Mouse (Mus musculus) kidney, embryonic 15.5 days (tissue): Measurements from ENCODE around the gene Insyn1. TPM values are rescaled to one million over a fixed set of nuclear protein-coding genes. Genes with fewer than 3 reads are reported as not detected.
A peak's percentile ranks its signal among the peaks of the same experiment; 100 is the strongest.

ENCODE experiments used
- ATAC-seq: fragments of 200-750 bp; cut with Nextera tagmentation; replicated peaks from 2 replicates; pipeline ENCODE4 v1.8.0; 2017; ENCODE audit warnings: moderate TSS enrichment; ENCODE audit not compliant: low FRiP score
- H3K27ac ChIP-seq: fragments of 300-500 bp; sonication (generic); 2 replicates; pipeline ENCODE4 v1.5.1; 2015; ENCODE audit warnings: mild to moderate bottlenecking, inconsistent platforms
- H3K27me3 ChIP-seq: fragments of 300-500 bp; sonication (generic); 2 replicates; pipeline ENCODE4 v1.6.1; 2015; ENCODE audit warnings: inconsistent platforms
- H3K36me3 ChIP-seq: fragments of 300-500 bp; sonication (generic); 2 replicates; pipeline ENCODE4 v1.6.1; 2015; ENCODE audit warnings: inconsistent platforms
- H3K4me1 ChIP-seq: fragments of 300-500 bp; sonication (generic); 2 replicates; pipeline ENCODE4 v1.6.1; 2015; ENCODE audit warnings: inconsistent platforms
- H3K4me2 ChIP-seq: fragments of 300-500 bp; sonication (generic); 2 replicates; pipeline ENCODE4 v1.6.1; 2015; ENCODE audit warnings: moderate library complexity, mild to moderate bottlenecking, inconsistent platforms
- H3K4me3 ChIP-seq: fragments of 300-500 bp; sonication (generic); replicated peaks from 2 replicates; pipeline ENCODE4 v1.5.1; 2015; ENCODE audit warnings: mild to moderate bottlenecking, inconsistent platforms
- H3K9ac ChIP-seq: fragments of 300-500 bp; sonication (generic); 2 replicates; pipeline ENCODE4 v1.6.1; 2015; ENCODE audit warnings: mild to moderate bottlenecking, inconsistent platforms
- H3K9me3 ChIP-seq: fragments of 300-500 bp; sonication (generic); replicated peaks from 2 replicates; pipeline ENCODE4 v1.6.1; 2016; ENCODE audit warnings: inconsistent platforms
- WGBS: fragments of 180-500 bp; shearing (Covaris S2); methylation state at CpG from one replicate; pipeline ENCODE4 v1.1.7; 2015; ENCODE audit warnings: mixed read lengths; 5-methylcytosine and 5-hydroxymethylcytosine counted together
- polyA plus RNA-seq: library from polyadenylated mRNA; unstranded; fragments of >200 nt; fragmentation: Nextera tagmentation; extraction: Ambion mirVana; gene quantifications from 2 replicates; pipeline ENCODE4 v1.2.1, GENCODE M21; 2015

Gene Insyn1
- 1.4 and 2.3 TPM in 2 replicates for polyA plus RNA-seq

GRCm38 (mm10) chr9:58487851-58488801 is at the start of gene Insyn1:
Gene Insyn1 (plus strand): TSS chr9:58488603.
- Histone ChIP-seq H3K9me3 (no peaks in the 10 kb centered on the region), H3K36me3 (no peaks in the 10 kb centered on the region), H3K27ac (peak within 1 kb of the TSS; percentile 79), H3K9ac (peak within 1 kb of the TSS; percentile 71), H3K4me3 (peak within 1 kb of the TSS; percentile 70), H3K27me3 (peaks cover 40% of the 10 kb centered on the region), H3K4me1 (peaks cover 32% of the 10 kb centered on the region), H3K4me2 (peak within 1 kb of the TSS; percentile 99)
- ATAC-seq = peak; percentile 77
- under 1% methylated on average over 70 of the region's 104 CpGs for WGBS

GRCm38 (mm10) chr9:58438921-58439396 is 49.4 kb upstream of the Insyn1 start:
- WGBS = 77% methylated on average over 22 of the region's 22 CpGs
- H3K36me3 ChIP-seq = no peaks in the 10 kb centered on the region
- no peak overlapping the region for H3K27ac ChIP-seq
- peaks cover 9% of the 10 kb centered on the region; the same call in 1 of the 2 replicates for H3K4me1 ChIP-seq
- H3K27me3 ChIP-seq = no peaks in the 10 kb centered on the region
- no peaks in the 10 kb centered on the region for H3K9me3 ChIP-seq
- no peak for ATAC-seq
- no peak overlapping the region for H3K4me3 ChIP-seq
- H3K4me2 ChIP-seq = no peak overlapping the region
- H3K9ac ChIP-seq = no peak overlapping the region

GRCm38 (mm10) chr9:58440100-58440499 is 48.3 kb upstream of the Insyn1 start:
- no peaks in the 10 kb centered on the region for H3K27me3 ChIP-seq
- H3K9me3 ChIP-seq = no peaks in the 10 kb centered on the region
- H3K4me1 ChIP-seq = peaks cover 9% of the 10 kb centered on the region; the same call in 1 of the 2 replicates
- H3K4me2 ChIP-seq = no peak overlapping the region
- H3K27ac ChIP-seq = no peak overlapping the region
- H3K36me3 ChIP-seq = no peaks in the 10 kb centered on the region
- 76% methylated on average over 6 of the region's 6 CpGs for WGBS
- no peak overlapping the region for H3K9ac ChIP-seq
- no peak overlapping the region for H3K4me3 ChIP-seq
- no peak for ATAC-seq

- no peaks in the 10 kb centered on the region for H3K9me3 ChIP-seq
These were observed 47.8 kb upstream of the Insyn1 start for GRCm38 (mm10) chr9:58440614-58441013.

GRCm38 (mm10) chr9:58441351-58442104 is 46.9 kb upstream of the Insyn1 start:
- Histone ChIP-seq H3K9me3 (no peaks in the 10 kb centered on the region), H3K36me3 (no peaks in the 10 kb centered on the region), H3K4me1 (peaks cover 9% of the 10 kb centered on the region; the same call in 1 of the 2 replicates), H3K4me3 (no peak overlapping the region), H3K9ac (no peak overlapping the region), H3K4me2 (no peak overlapping the region), H3K27me3 (no peaks in the 10 kb centered on the region), H3K27ac (no peak overlapping the region)
- WGBS = 52% methylated on average over 6 of the region's 6 CpGs
- no peak for ATAC-seq

More at GRCm38 (mm10) chr9:58440614-58441013, 47.8 kb upstream of the Insyn1 start:
- no peaks in the 10 kb centered on the region for H3K36me3 ChIP-seq
- H3K4me2 ChIP-seq = no peak overlapping the region
- no peak overlapping the region for H3K27ac ChIP-seq
- H3K9ac ChIP-seq = no peak overlapping the region
- peaks cover 9% of the 10 kb centered on the region; the same call in 1 of the 2 replicates for H3K4me1 ChIP-seq
- no peak for ATAC-seq
- H3K4me3 ChIP-seq = no peak overlapping the region
- no peaks in the 10 kb centered on the region for H3K27me3 ChIP-seq

GRCm38 (mm10) chr9:58442105-58443010 is 46.0 kb upstream of the Insyn1 start:
- 41% methylated on average over 7 of the region's 7 CpGs for WGBS
- Histone ChIP-seq H3K36me3 (no peaks in the 10 kb centered on the region), H3K27me3 (no peaks in the 10 kb centered on the region), H3K4me3 (no peak overlapping the region), H3K9me3 (no peaks in the 10 kb centered on the region), H3K9ac (no peak overlapping the region), H3K27ac (0 out of 2 replicates have a peak overlapping the region, but pooled peaks have one; percentile 9), H3K4me1 (peaks cover 9% of the 10 kb centered on the region; the same call in 1 of the 2 replicates), H3K4me2 (no peak overlapping the region)
- no peak for ATAC-seq

GRCm38 (mm10) chr9:58443061-58443460 is 45.3 kb upstream of the Insyn1 start:
- Histone ChIP-seq H3K9ac (no peak overlapping the region), H3K36me3 (no peaks in the 10 kb centered on the region), H3K4me2 (no peak overlapping the region), H3K27me3 (no peaks in the 10 kb centered on the region), H3K4me3 (no peak overlapping the region), H3K27ac (no peak overlapping the region), H3K4me1 (peaks cover 15% of the 10 kb centered on the region; the same call in 1 of the 2 replicates), H3K9me3 (no peaks in the 10 kb centered on the region)
- ATAC-seq = no peak
- WGBS = 82% methylated on average over 3 of the region's 3 CpGs

GRCm38 (mm10) chr9:58446829-58447228 is 41.6 kb upstream of the Insyn1 start:
- H3K27me3 ChIP-seq = no peaks in the 10 kb centered on the region
- 39% methylated on average over 4 of the region's 4 CpGs for WGBS
- H3K27ac ChIP-seq = no peak overlapping the region
- no peak for ATAC-seq
- H3K9ac ChIP-seq = no peak overlapping the region
- no peaks in the 10 kb centered on the region for H3K9me3 ChIP-seq
- H3K4me3 ChIP-seq = no peak overlapping the region
- no peaks in the 10 kb centered on the region for H3K36me3 ChIP-seq
- H3K4me2 ChIP-seq = no peak overlapping the region
- peaks cover 15% of the 10 kb centered on the region; the same call in 1 of the 2 replicates for H3K4me1 ChIP-seq

- Histone ChIP-seq H3K9ac (no peak overlapping the region), H3K4me3 (no peak overlapping the region), H3K27me3 (no peaks in the 10 kb centered on the region), H3K36me3 (no peaks in the 10 kb centered on the region), H3K4me1 (peaks cover 6% of the 10 kb centered on the region; the same call in 1 of the 2 replicates), H3K27ac (no peak overlapping the region), H3K9me3 (no peaks in the 10 kb centered on the region), H3K4me2 (no peak overlapping the region)
- no peak for ATAC-seq
- WGBS = 61% methylated on average over 12 of the region's 12 CpGs
These were observed 40.3 kb upstream of the Insyn1 start for GRCm38 (mm10) chr9:58447997-58448595.

- Histone ChIP-seq H3K4me2 (no peak overlapping the region), H3K4me3 (no peak overlapping the region), H3K9me3 (no peaks in the 10 kb centered on the region), H3K27ac (no peak overlapping the region), H3K9ac (no peak overlapping the region), H3K27me3 (no peaks in the 10 kb centered on the region), H3K36me3 (no peaks in the 10 kb centered on the region), H3K4me1 (peaks cover 7% of the 10 kb centered on the region; the same call in 1 of the 2 replicates)
- no peak for ATAC-seq
- WGBS = 47% methylated on average over 3 of the region's 3 CpGs
These were observed 38.9 kb upstream of the Insyn1 start for GRCm38 (mm10) chr9:58449526-58449925.
